Mouse (Mus musculus): ENCODE results near the gene Gpr132. TPM values are rescaled to one million over a fixed set of nuclear protein-coding genes. Genes with fewer than 3 reads are reported as not detected.

The Gpr132 gene
- 0.08 TPM in 1 of 2 replicates, not detected in the other for polyA plus RNA-seq (2012; rRNA removed)

GRCm38 (mm10) chr12:112868178-112869087, at the start of gene Gpr132:
TSS of gene Gpr132 (minus strand) at chr12:112868228.

DNA sequence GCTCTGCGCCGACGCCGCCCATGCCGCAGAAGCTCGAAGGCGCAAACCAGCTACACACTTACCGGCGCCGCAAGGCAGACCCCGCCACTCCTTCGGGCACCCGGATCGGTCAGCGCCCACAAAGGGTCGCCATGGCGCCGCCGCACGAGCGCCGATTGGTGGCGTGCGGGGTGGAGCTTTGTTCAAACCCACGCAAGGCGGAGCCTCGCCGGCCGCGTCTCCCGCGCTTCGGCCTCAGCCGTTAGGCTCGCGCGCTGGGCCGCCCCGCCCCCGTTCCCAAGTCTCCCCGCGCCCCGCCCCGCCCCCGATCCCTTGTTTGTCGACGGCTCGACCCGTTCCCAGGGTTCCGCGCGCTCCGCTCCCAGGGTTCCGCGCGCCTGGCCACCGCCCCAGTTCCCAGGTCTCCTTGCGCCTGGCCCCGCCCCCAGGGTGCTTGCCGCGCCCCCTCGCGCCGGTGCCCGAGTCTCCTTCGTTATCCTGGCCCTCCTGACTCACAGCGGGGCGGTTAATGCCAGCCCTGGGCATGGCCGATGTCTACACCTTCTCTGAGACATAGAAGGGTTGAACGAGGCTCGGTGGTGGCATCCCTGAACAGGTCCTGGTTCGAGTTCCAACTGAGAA, 38.7 kb downstream of the Gpr132 start, which contains the start of gene Cdca4:
TSS of gene Cdca4 (minus strand) at position 180 of the 621 bp plus-strand sequence.

GRCm38 (mm10) chr12:112808587-112809364, 59.3 kb downstream of the Gpr132 start, which contains the start of gene Clba1:
TSS of gene Clba1 (plus strand) at chr12:112808937.

DNA sequence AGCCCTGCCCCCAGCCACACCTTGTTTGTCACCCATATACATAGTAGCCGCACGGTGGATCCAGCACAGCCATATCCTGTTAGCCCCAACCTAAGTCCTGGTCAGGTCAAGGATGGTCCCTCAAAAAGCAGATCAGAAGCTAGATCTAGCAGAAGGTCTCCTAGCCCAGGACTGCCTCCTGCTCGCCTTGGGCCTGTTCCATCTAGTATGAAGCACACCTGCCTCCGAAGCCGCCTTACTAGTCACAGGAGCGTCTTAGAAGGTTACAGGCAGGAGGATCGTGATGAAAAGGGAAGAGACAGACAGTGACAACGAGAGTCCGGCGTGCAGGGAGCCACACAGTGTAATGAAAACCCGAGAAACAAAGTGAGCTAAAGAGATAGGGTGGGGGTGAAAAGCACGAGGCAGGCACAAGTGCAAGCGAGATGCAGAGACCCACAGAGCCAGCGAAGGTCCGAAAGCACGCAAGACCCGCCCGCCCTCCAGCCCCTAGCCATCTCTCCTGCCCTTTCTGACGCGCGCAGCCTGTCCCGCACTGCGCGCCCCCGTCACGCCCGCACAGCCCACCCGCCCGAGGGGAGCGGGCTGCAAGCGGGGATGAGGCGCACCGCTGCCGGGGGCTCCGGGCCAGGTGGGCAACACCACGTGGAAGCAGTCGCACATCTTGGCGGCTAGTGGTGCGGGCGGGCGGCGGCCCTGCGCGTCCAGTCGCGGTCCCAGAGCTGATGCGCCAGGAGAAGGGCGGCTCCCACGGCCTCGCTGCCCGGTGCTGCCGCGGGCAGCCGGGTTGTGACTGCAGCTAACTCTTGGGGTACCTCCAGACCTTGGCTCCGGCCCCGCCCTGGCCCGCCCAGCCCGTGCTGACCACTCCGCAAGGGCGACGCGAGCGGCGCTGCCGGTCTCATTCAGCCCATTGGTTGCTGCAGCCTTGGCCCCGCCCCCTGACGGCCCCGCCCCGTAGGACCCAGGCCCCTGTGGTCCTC, 65.9 kb downstream of the Gpr132 start, which contains the start of gene Ahnak2:
TSS of gene Ahnak2 (minus strand) at position 794 of the 983 bp plus-strand sequence.

Other genes starting within 250 kb of the Gpr132 start
- gene Adssl1, start 248.2 kb downstream of the Gpr132 start, polyA plus RNA-seq (2012; rRNA removed), result 3.2 and 8.8 TPM in 2 replicates
- gene Siva1, start 223.5 kb downstream of the Gpr132 start, polyA plus RNA-seq (2012; rRNA removed), result 44.8 and 45.5 TPM in 2 replicates
- gene Akt1, start 193.3 kb downstream of the Gpr132 start, polyA plus RNA-seq (2012; rRNA removed), result 253 and 274 TPM in 2 replicates
- 0.71 and 0.98 TPM in 2 replicates for gene Zbtb42, start 189.4 kb downstream of the Gpr132 start, polyA plus RNA-seq (2012; rRNA removed)
- 56.3 and 64.0 TPM in 2 replicates for gene Cep170b, start 147.8 kb downstream of the Gpr132 start, polyA plus RNA-seq (2012; rRNA removed)
- 5.6 and 6.2 TPM in 2 replicates for gene Pld4, start 107.6 kb downstream of the Gpr132 start, polyA plus RNA-seq (2012; rRNA removed)
- 6.2 and 8.3 TPM in 2 replicates for gene Ahnak2, start 65.6 kb downstream of the Gpr132 start, polyA plus RNA-seq (2012; rRNA removed)
- 14.5 and 14.7 TPM in 2 replicates for gene Clba1, start 59.3 kb downstream of the Gpr132 start, polyA plus RNA-seq (2012; rRNA removed)
- 28.8 and 28.9 TPM in 2 replicates for gene Cdca4, start 38.8 kb downstream of the Gpr132 start, polyA plus RNA-seq (2012; rRNA removed)
- gene Jag2, start 61.5 kb upstream of the Gpr132 start, polyA plus RNA-seq (2012; rRNA removed), result 59.0 and 68.4 TPM in 2 replicates
- gene Nudt14, start 73.9 kb upstream of the Gpr132 start, polyA plus RNA-seq (2012; rRNA removed), result 33.7 and 39.1 TPM in 2 replicates
- 46.2 and 54.6 TPM in 2 replicates for gene Btbd6, start 108.3 kb upstream of the Gpr132 start, polyA plus RNA-seq (2012; rRNA removed)
- 50.2 and 52.5 TPM in 2 replicates for gene Brf1, start 132.5 kb upstream of the Gpr132 start, polyA plus RNA-seq (2012; rRNA removed)
- 87.5 and 97.2 TPM in 2 replicates for gene Pacs2, start 146.3 kb upstream of the Gpr132 start, polyA plus RNA-seq (2012; rRNA removed)
- 0.10 and 0.11 TPM in 2 replicates for gene Tex22, start 206.3 kb upstream of the Gpr132 start, polyA plus RNA-seq (2012; rRNA removed)
- gene Mta1, start 230.1 kb upstream of the Gpr132 start, polyA plus RNA-seq (2012; rRNA removed), result 76.5 and 85.5 TPM in 2 replicates